Mouse (Mus musculus): ENCODE data around the gene Sirt5. TPM values are rescaled to one million over a fixed set of nuclear protein-coding genes. Genes with fewer than 3 reads are reported as not detected.

The Sirt5 gene
- total and polyA plus RNA-seq, 3 experiments, result 5.2 to 5.5 (median 5.5) TPM

GRCm38 (mm10) chr13:43350489-43351169 is 14.7 kb upstream of the Sirt5 start:
- Histone ChIP-seq H3K27me3 (ENCODE audit: insufficient read depth, low read length) (peaks cover 30% of the 10 kb centered on the region), H3K4me3 (ENCODE audit: low read depth, low read length) (no peak overlapping the region), H3K4me1 (ENCODE audit: insufficient read depth, low read depth, low read length) (no peaks in the 10 kb centered on the region), H3K9me3 (replicated peaks) (no peaks in the 10 kb centered on the region), H3K36me3 (replicated peaks) (no peaks in the 10 kb centered on the region)
- DNase-seq (ENCODE audit: low spot score), result no peak
- ATAC-seq (ENCODE audit: extremely low read depth, insufficient number of reproducible peaks, low FRiP score, poor library complexity, severe bottlenecking), result no peak
- no peak for TF ChIP-seq POLR2AphosphoS5 (IDR thresholded peaks at IDR 0.05; ENCODE audit: insufficient replicate concordance, low read depth, low read length)
- TF ChIP-seq CTCF (IDR thresholded peaks at IDR 0.05; ENCODE audit: low read depth, low read length), result no peak
- TF ChIP-seq GATA2 (IDR thresholded peaks at IDR 0.05; ENCODE audit: borderline replicate concordance, low read depth, low read length), result no peak
- TF ChIP-seq GATA1 (IDR thresholded peaks at IDR 0.05; ENCODE audit: borderline replicate concordance, low read length), result no peak
- no peak for TF ChIP-seq TAL1 (conservative IDR thresholded peaks at IDR 0.05; ENCODE audit: low read depth, low read length)

DNA sequence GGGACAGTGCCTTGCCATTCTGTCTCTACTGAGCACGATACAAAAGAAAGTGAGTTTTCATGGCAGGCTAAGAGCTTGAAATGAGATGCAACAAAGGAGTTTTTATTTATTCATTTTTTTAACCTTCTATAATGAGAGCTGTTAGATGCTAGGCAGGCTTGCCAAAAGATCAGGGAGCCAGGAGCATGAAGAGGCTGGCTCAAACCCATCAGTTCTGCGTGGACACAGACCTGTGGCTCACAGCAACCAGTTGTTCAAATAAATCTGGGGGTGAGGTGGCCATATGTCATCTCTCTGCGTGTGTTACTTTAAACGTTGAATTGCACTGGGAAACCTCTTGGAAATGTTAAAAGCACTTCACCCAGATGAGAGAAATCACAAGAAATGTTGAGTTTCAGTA is 11.9 kb upstream of the Sirt5 start:
- Histone ChIP-seq H3K27me3 (ENCODE audit: insufficient read depth, low read length) (peaks cover 26% of the 10 kb centered on the region), H3K4me1 (ENCODE audit: insufficient read depth, low read depth, low read length) (no peaks in the 10 kb centered on the region), H3K36me3 (replicated peaks) (no peaks in the 10 kb centered on the region), H3K4me3 (ENCODE audit: low read depth, low read length) (no peak overlapping the region), H3K9me3 (replicated peaks) (no peaks in the 10 kb centered on the region)
- DNase-seq (ENCODE audit: low spot score) (no peak), ATAC-seq (ENCODE audit: extremely low read depth, insufficient number of reproducible peaks, low FRiP score, poor library complexity, severe bottlenecking) (no peak)
- TF ChIP-seq GATA1 (IDR thresholded peaks at IDR 0.05; ENCODE audit: borderline replicate concordance, low read length) (no peak), CTCF (IDR thresholded peaks at IDR 0.05; ENCODE audit: low read depth, low read length) (no peak), TAL1 (conservative IDR thresholded peaks at IDR 0.05; ENCODE audit: low read depth, low read length) (no peak), GATA2 (IDR thresholded peaks at IDR 0.05; ENCODE audit: borderline replicate concordance, low read depth, low read length) (no peak), POLR2AphosphoS5 (IDR thresholded peaks at IDR 0.05; ENCODE audit: insufficient replicate concordance, low read depth, low read length) (no peak)

DNA sequence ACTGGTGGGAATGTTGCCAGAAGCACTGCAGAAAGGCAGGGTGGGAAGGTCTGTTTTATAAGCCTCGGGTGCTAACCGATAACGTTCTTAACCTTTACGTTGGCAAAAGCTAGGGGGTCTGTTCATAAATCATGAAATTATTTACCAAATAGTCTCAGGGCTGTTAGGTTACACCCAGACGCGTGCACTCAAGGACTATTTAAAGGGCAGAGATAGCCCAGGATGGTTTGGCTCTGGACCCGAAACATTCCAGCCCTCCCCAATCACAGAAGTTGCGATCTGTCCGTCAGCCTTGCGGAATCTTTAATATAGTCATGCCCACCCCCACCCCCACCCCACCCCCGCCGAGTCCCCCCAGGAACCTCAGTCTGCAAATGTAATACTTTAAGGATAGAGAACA is 10.9 kb upstream of the Sirt5 start:
- Histone ChIP-seq H3K27me3 (ENCODE audit: insufficient read depth, low read length) (peaks cover 24% of the 10 kb centered on the region), H3K36me3 (replicated peaks) (no peaks in the 10 kb centered on the region), H3K4me1 (ENCODE audit: insufficient read depth, low read depth, low read length) (no peaks in the 10 kb centered on the region), H3K9me3 (replicated peaks) (no peaks in the 10 kb centered on the region), H3K4me3 (ENCODE audit: low read depth, low read length) (no peak overlapping the region)
- TF ChIP-seq GATA1 (IDR thresholded peaks at IDR 0.05; ENCODE audit: borderline replicate concordance, low read length), result no peak
- no peak for TF ChIP-seq CTCF (IDR thresholded peaks at IDR 0.05; ENCODE audit: low read depth, low read length)
- TF ChIP-seq TAL1 (conservative IDR thresholded peaks at IDR 0.05; ENCODE audit: low read depth, low read length), result no peak
- TF ChIP-seq GATA2 (IDR thresholded peaks at IDR 0.05; ENCODE audit: borderline replicate concordance, low read depth, low read length), result no peak
- TF ChIP-seq POLR2AphosphoS5 (IDR thresholded peaks at IDR 0.05; ENCODE audit: insufficient replicate concordance, low read depth, low read length), result no peak
- DNase-seq (ENCODE audit: low spot score) (no peak), ATAC-seq (ENCODE audit: extremely low read depth, insufficient number of reproducible peaks, low FRiP score, poor library complexity, severe bottlenecking) (no peak)

- Histone ChIP-seq H3K4me3 (ENCODE audit: low read depth, low read length) (no peak overlapping the region), H3K27me3 (ENCODE audit: insufficient read depth, low read length) (peaks cover 23% of the 10 kb centered on the region), H3K4me1 (ENCODE audit: insufficient read depth, low read depth, low read length) (no peaks in the 10 kb centered on the region), H3K36me3 (replicated peaks) (no peaks in the 10 kb centered on the region), H3K9me3 (replicated peaks) (no peaks in the 10 kb centered on the region)
- no peak for TF ChIP-seq GATA2 (IDR thresholded peaks at IDR 0.05; ENCODE audit: borderline replicate concordance, low read depth, low read length)
- TF ChIP-seq POLR2AphosphoS5 (IDR thresholded peaks at IDR 0.05; ENCODE audit: insufficient replicate concordance, low read depth, low read length), result no peak
- no peak for TF ChIP-seq TAL1 (conservative IDR thresholded peaks at IDR 0.05; ENCODE audit: low read depth, low read length)
- TF ChIP-seq GATA1 (IDR thresholded peaks at IDR 0.05; ENCODE audit: borderline replicate concordance, low read length), result no peak
- no peak for TF ChIP-seq CTCF (IDR thresholded peaks at IDR 0.05; ENCODE audit: low read depth, low read length)
- ATAC-seq (ENCODE audit: extremely low read depth, insufficient number of reproducible peaks, low FRiP score, poor library complexity, severe bottlenecking) (no peak), DNase-seq (ENCODE audit: low spot score) (no peak)
Measured at GRCm38 (mm10) chr13:43356346-43357125, 8.8 kb upstream of the Sirt5 start.

GRCm38 (mm10) chr13:43360534-43360933 is 4.8 kb upstream of the Sirt5 start:
- H3K9me3 ChIP-seq (replicated peaks), result no peaks in the 10 kb centered on the region
- no peak overlapping the region for H3K4me3 ChIP-seq (ENCODE audit: low read depth, low read length)
- ATAC-seq (ENCODE audit: extremely low read depth, insufficient number of reproducible peaks, low FRiP score, poor library complexity, severe bottlenecking) (no peak), DNase-seq (ENCODE audit: low spot score) (no peak)
- peaks cover 8% of the 10 kb centered on the region for H3K4me1 ChIP-seq (ENCODE audit: insufficient read depth, low read depth, low read length)
- TF ChIP-seq GATA1 (IDR thresholded peaks at IDR 0.05; ENCODE audit: borderline replicate concordance, low read length), result no peak
- no peak for TF ChIP-seq GATA2 (IDR thresholded peaks at IDR 0.05; ENCODE audit: borderline replicate concordance, low read depth, low read length)
- TF ChIP-seq CTCF (IDR thresholded peaks at IDR 0.05; ENCODE audit: low read depth, low read length), result no peak
- no peak for TF ChIP-seq TAL1 (conservative IDR thresholded peaks at IDR 0.05; ENCODE audit: low read depth, low read length)
- no peak for TF ChIP-seq POLR2AphosphoS5 (IDR thresholded peaks at IDR 0.05; ENCODE audit: insufficient replicate concordance, low read depth, low read length)
- H3K36me3 ChIP-seq (replicated peaks), result no peaks in the 10 kb centered on the region
- peaks cover 22% of the 10 kb centered on the region for H3K27me3 ChIP-seq (ENCODE audit: insufficient read depth, low read length)

- DNase-seq (ENCODE audit: low spot score), result no peak
- no peak overlapping the region for H3K4me3 ChIP-seq (ENCODE audit: low read depth, low read length)
- ATAC-seq (ENCODE audit: extremely low read depth, insufficient number of reproducible peaks, low FRiP score, poor library complexity, severe bottlenecking), result no peak
- peaks cover 15% of the 10 kb centered on the region; the same call in 1 of the 2 replicates for H3K27me3 ChIP-seq (ENCODE audit: insufficient read depth, low read length)
- H3K4me1 ChIP-seq (ENCODE audit: insufficient read depth, low read depth, low read length), result peaks cover 14% of the 10 kb centered on the region
- no peaks in the 10 kb centered on the region for H3K9me3 ChIP-seq (replicated peaks)
- H3K36me3 ChIP-seq (replicated peaks), result no peaks in the 10 kb centered on the region
- TF ChIP-seq GATA2 (IDR thresholded peaks at IDR 0.05; ENCODE audit: borderline replicate concordance, low read depth, low read length), result no peak
- TF ChIP-seq POLR2AphosphoS5 (IDR thresholded peaks at IDR 0.05; ENCODE audit: insufficient replicate concordance, low read depth, low read length), result no peak
- TF ChIP-seq TAL1 (conservative IDR thresholded peaks at IDR 0.05; ENCODE audit: low read depth, low read length), result no peak
- no peak for TF ChIP-seq CTCF (IDR thresholded peaks at IDR 0.05; ENCODE audit: low read depth, low read length)
- TF ChIP-seq GATA1 (IDR thresholded peaks at IDR 0.05; ENCODE audit: borderline replicate concordance, low read length), result no peak
Measured at GRCm38 (mm10) chr13:43362353-43362752, 2.9 kb upstream of the Sirt5 start.
